Mouse (Mus musculus) limb, embryonic 13.5 days (tissue): Measurements from ENCODE around the gene Ercc6l. TPM values are rescaled to one million over a fixed set of nuclear protein-coding genes. Genes with fewer than 3 reads are reported as not detected.
A peak's percentile ranks its signal among the peaks of the same experiment; 100 is the strongest.

Experiments used
- ATAC-seq: fragments of 200-750 bp; cut with Nextera tagmentation; 2 replicates; pipeline ENCODE4 v1.8.0; 2017; ENCODE audit warnings: low read depth, moderate number of reproducible peaks, moderate TSS enrichment; ENCODE audit not compliant: low FRiP score
- H3K27ac ChIP-seq: fragments of 300-500 bp; sonication (generic); 2 replicates; pipeline ENCODE4 v1.5.1; 2015; ENCODE audit warnings: inconsistent platforms, mild to moderate bottlenecking, moderate library complexity
- H3K27me3 ChIP-seq: fragments of 300-500 bp; sonication (generic); 2 replicates; pipeline ENCODE4 v1.6.1; 2015; ENCODE audit warnings: mild to moderate bottlenecking, inconsistent platforms
- H3K36me3 ChIP-seq: fragments of 300-500 bp; sonication (generic); 2 replicates; pipeline ENCODE4 v1.6.1; 2015; ENCODE audit warnings: inconsistent platforms, mild to moderate bottlenecking, moderate library complexity
- H3K4me1 ChIP-seq: fragments of 300-500 bp; sonication (generic); 2 replicates; pipeline ENCODE4 v1.6.1; 2015; ENCODE audit warnings: inconsistent platforms
- H3K4me2 ChIP-seq: fragments of 300-500 bp; sonication (generic); replicated peaks from 2 replicates; pipeline ENCODE4 v1.6.1; 2015; ENCODE audit warnings: inconsistent platforms, mild to moderate bottlenecking, moderate library complexity
- H3K4me3 ChIP-seq: fragments of 300-500 bp; sonication (generic); 2 replicates; pipeline ENCODE4 v1.5.1; 2015; ENCODE audit warnings: moderate library complexity, mild to moderate bottlenecking, inconsistent platforms
- H3K9ac ChIP-seq: fragments of 300-500 bp; sonication (generic); 2 replicates; pipeline ENCODE4 v1.6.1; 2015; ENCODE audit warnings: mild to moderate bottlenecking, inconsistent platforms
- H3K9me3 ChIP-seq: fragments of 300-500 bp; sonication (generic); 2 replicates; pipeline ENCODE4 v1.6.1; 2016; ENCODE audit warnings: inconsistent platforms
- WGBS: fragments of 180-500 bp; shearing (Covaris S2); methylation state at CpG from one replicate; pipeline ENCODE4 v1.1.7; 2015; 5-methylcytosine and 5-hydroxymethylcytosine counted together
- polyA plus RNA-seq: library from polyadenylated mRNA; unstranded; fragments of >200 nt; fragmentation: Nextera tagmentation; extraction: Ambion mirVana; gene quantifications from 2 replicates; pipeline ENCODE4 v1.2.1, GENCODE M21; 2015

Ercc6l gene
- 11.7 and 13.1 TPM in 2 replicates for polyA plus RNA-seq

- WGBS: 11% methylated on average over 38 of the region's 42 CpGs
- H3K27ac ChIP-seq: peak within 1 kb of the TSS; percentile 74
Observed at GRCm38 (mm10) chrX:102156618-102157422, at the start of gene Ercc6l. Gene Ercc6l, minus strand, starts transcription at chrX:102157091.

GRCm38 (mm10) chrX:102190840-102191239 lies 33.9 kb upstream of the Ercc6l start:
- no peak overlapping the region for H3K9ac ChIP-seq
- no peaks in the 10 kb centered on the region for H3K9me3 ChIP-seq
- H3K27ac ChIP-seq: no peak overlapping the region
- H3K27me3 ChIP-seq: peaks cover 7% of the 10 kb centered on the region; the same call in 1 of the 2 replicates
- no peak overlapping the region for H3K4me2 ChIP-seq
- H3K4me1 ChIP-seq: 0 out of 2 replicates have a peak, but pooled peaks cover 3% of the 10 kb centered on the region
- no peak overlapping the region for H3K4me3 ChIP-seq
- no peak for ATAC-seq
- H3K36me3 ChIP-seq: peaks cover 4% of the 10 kb centered on the region
- 77% methylated on average over 1 of the region's 1 CpGs for WGBS

More at GRCm38 (mm10) chrX:102156618-102157422, at the start of gene Ercc6l:
- peak; percentile 98 for ATAC-seq
- Histone ChIP-seq H3K4me3 (peak within 1 kb of the TSS; percentile 51), H3K27me3 (peaks cover 9% of the 10 kb centered on the region; the same call in 1 of the 2 replicates), H3K4me1 (no peaks in the 10 kb centered on the region), H3K9me3 (peaks cover 3% of the 10 kb centered on the region; the same call in 1 of the 2 replicates), H3K4me2 (peak within 1 kb of the TSS; percentile 58), H3K9ac (peak within 1 kb of the TSS; percentile 64), H3K36me3 (no peaks in the 10 kb centered on the region)

- H3K27ac ChIP-seq: no peak overlapping the region
- H3K4me1 ChIP-seq: 0 out of 2 replicates have a peak, but pooled peaks cover 3% of the 10 kb centered on the region
- ATAC-seq: no peak
- no peak overlapping the region for H3K9ac ChIP-seq
- WGBS: 47% methylated on average over 5 of the region's 5 CpGs
- no peak overlapping the region for H3K4me3 ChIP-seq
- peaks cover 7% of the 10 kb centered on the region; the same call in 1 of the 2 replicates for H3K27me3 ChIP-seq
- H3K36me3 ChIP-seq: peaks cover 14% of the 10 kb centered on the region
- H3K9me3 ChIP-seq: no peaks in the 10 kb centered on the region
- peak overlapping the region; percentile 71 for H3K4me2 ChIP-seq
Observed at GRCm38 (mm10) chrX:102189581-102189980, 32.7 kb upstream of the Ercc6l start.

GRCm38 (mm10) chrX:102188712-102189497 lies 32.0 kb upstream of the Ercc6l start, which contains the start of gene Rps4x:
Gene Rps4x, minus strand, starts transcription at chrX:102189394.
- Histone ChIP-seq H3K4me3 (peak within 1 kb of the TSS; percentile 59), H3K27ac (peak within 1 kb of the TSS; percentile 90), H3K9ac (peak within 1 kb of the TSS; percentile 86), H3K9me3 (no peaks in the 10 kb centered on the region), H3K27me3 (peaks cover 7% of the 10 kb centered on the region; the same call in 1 of the 2 replicates), H3K4me2 (peak within 1 kb of the TSS; percentile 71), H3K36me3 (peaks cover 20% of the 10 kb centered on the region), H3K4me1 (0 out of 2 replicates have a peak, but pooled peaks cover 3% of the 10 kb centered on the region)
- 17% methylated on average over 37 of the region's 37 CpGs for WGBS
- peak; percentile 93 for ATAC-seq

GRCm38 (mm10) chrX:102187023-102187699 lies 30.3 kb upstream of the Ercc6l start:
- peaks cover 7% of the 10 kb centered on the region; the same call in 1 of the 2 replicates for H3K27me3 ChIP-seq
- no peak overlapping the region for H3K27ac ChIP-seq
- no peak for ATAC-seq
- H3K4me3 ChIP-seq: peak overlapping the region; percentile 59
- H3K4me2 ChIP-seq: peak overlapping the region; percentile 71
- H3K9ac ChIP-seq: peak overlapping the region; percentile 86
- peaks cover 25% of the 10 kb centered on the region for H3K36me3 ChIP-seq
- 46% methylated on average over 11 of the region's 11 CpGs for WGBS
- 0 out of 2 replicates have a peak, but pooled peaks cover 3% of the 10 kb centered on the region for H3K4me1 ChIP-seq
- no peaks in the 10 kb centered on the region for H3K9me3 ChIP-seq

- no peak for ATAC-seq
- no peak overlapping the region for H3K9ac ChIP-seq
- H3K27ac ChIP-seq: no peak overlapping the region
- H3K4me2 ChIP-seq: no peak overlapping the region
- H3K4me1 ChIP-seq: 0 out of 2 replicates have a peak, but pooled peaks cover 3% of the 10 kb centered on the region
- peaks cover 11% of the 10 kb centered on the region; the same call in 1 of the 2 replicates for H3K27me3 ChIP-seq
- peaks cover 25% of the 10 kb centered on the region for H3K36me3 ChIP-seq
- H3K4me3 ChIP-seq: no peak overlapping the region
- no peaks in the 10 kb centered on the region for H3K9me3 ChIP-seq
Observed at GRCm38 (mm10) chrX:102182575-102182974, 25.7 kb upstream of the Ercc6l start.

- WGBS: 95% methylated on average over 5 of the region's 5 CpGs
- Histone ChIP-seq H3K36me3 (no peaks in the 10 kb centered on the region), H3K9me3 (no peaks in the 10 kb centered on the region), H3K9ac (no peak overlapping the region), H3K4me3 (no peak overlapping the region), H3K4me1 (no peaks in the 10 kb centered on the region), H3K4me2 (no peak overlapping the region), H3K27me3 (peaks cover 11% of the 10 kb centered on the region; the same call in 1 of the 2 replicates), H3K27ac (no peak overlapping the region)
- ATAC-seq: no peak
Observed at GRCm38 (mm10) chrX:102175538-102176287, 18.8 kb upstream of the Ercc6l start.

- Histone ChIP-seq H3K4me2 (no peak overlapping the region), H3K9ac (no peak overlapping the region), H3K9me3 (no peaks in the 10 kb centered on the region), H3K4me1 (no peaks in the 10 kb centered on the region), H3K36me3 (no peaks in the 10 kb centered on the region), H3K4me3 (no peak overlapping the region), H3K27me3 (peaks cover 5% of the 10 kb centered on the region; the same call in 1 of the 2 replicates), H3K27ac (no peak overlapping the region)
- WGBS: 70% methylated on average over 3 of the region's 3 CpGs
- ATAC-seq: no peak
Observed at GRCm38 (mm10) chrX:102170900-102171299, 14.0 kb upstream of the Ercc6l start.

GRCm38 (mm10) chrX:102170135-102170534 lies 13.2 kb upstream of the Ercc6l start:
- Histone ChIP-seq H3K36me3 (no peaks in the 10 kb centered on the region), H3K27me3 (peaks cover 8% of the 10 kb centered on the region; the same call in 1 of the 2 replicates), H3K9ac (no peak overlapping the region), H3K4me1 (no peaks in the 10 kb centered on the region), H3K4me2 (no peak overlapping the region), H3K9me3 (no peaks in the 10 kb centered on the region), H3K4me3 (no peak overlapping the region), H3K27ac (no peak overlapping the region)
- ATAC-seq: no peak
- WGBS: 52% methylated on average over 3 of the region's 3 CpGs

GRCm38 (mm10) chrX:102169724-102170123 lies 12.8 kb upstream of the Ercc6l start:
- H3K4me1 ChIP-seq: no peaks in the 10 kb centered on the region
- peaks cover 8% of the 10 kb centered on the region; the same call in 1 of the 2 replicates for H3K27me3 ChIP-seq
- no peak overlapping the region for H3K4me3 ChIP-seq
- H3K4me2 ChIP-seq: no peak overlapping the region
- H3K36me3 ChIP-seq: no peaks in the 10 kb centered on the region
- no peak overlapping the region for H3K27ac ChIP-seq
- no peak for ATAC-seq
- WGBS: 50% methylated on average over 1 of the region's 1 CpGs
- H3K9me3 ChIP-seq: no peaks in the 10 kb centered on the region
- no peak overlapping the region for H3K9ac ChIP-seq

GRCm38 (mm10) chrX:102166986-102167385 lies 10.1 kb upstream of the Ercc6l start:
- Histone ChIP-seq H3K4me1 (no peaks in the 10 kb centered on the region), H3K9me3 (no peaks in the 10 kb centered on the region), H3K27me3 (peaks cover 5% of the 10 kb centered on the region; the same call in 1 of the 2 replicates), H3K4me2 (no peak overlapping the region), H3K36me3 (no peaks in the 10 kb centered on the region), H3K4me3 (no peak overlapping the region), H3K27ac (no peak overlapping the region), H3K9ac (no peak overlapping the region)
- 27% methylated on average over 6 of the region's 6 CpGs for WGBS
- no peak for ATAC-seq
